Mouse (Mus musculus): ENCODE measurements around the gene Trpm6. TPM values are rescaled to one million over a fixed set of nuclear protein-coding genes. Genes with fewer than 3 reads are reported as not detected.

Gene Trpm6
- total and polyA plus RNA-seq, 3 experiments, result 0.05 TPM; not detected in 2

- Histone ChIP-seq H3K9me3 (replicated peaks) (no peaks in the 10 kb centered on the region), H3K36me3 (replicated peaks) (no peaks in the 10 kb centered on the region), H3K4me1 (ENCODE audit: insufficient read depth, low read depth, low read length) (no peaks in the 10 kb centered on the region), H3K27me3 (ENCODE audit: insufficient read depth, low read length) (no peaks in the 10 kb centered on the region), H3K4me3 (ENCODE audit: low read depth, low read length) (no peak overlapping the region)
- no peak for ATAC-seq (ENCODE audit: extremely low read depth, insufficient number of reproducible peaks, low FRiP score, poor library complexity, severe bottlenecking)
- DNase-seq (ENCODE audit: low spot score), result no peak
- TF ChIP-seq POLR2AphosphoS5 (IDR thresholded peaks at IDR 0.05; ENCODE audit: insufficient replicate concordance, low read depth, low read length) (no peak), GATA2 (IDR thresholded peaks at IDR 0.05; ENCODE audit: borderline replicate concordance, low read depth, low read length) (no peak), TAL1 (conservative IDR thresholded peaks at IDR 0.05; ENCODE audit: low read depth, low read length) (no peak), GATA1 (IDR thresholded peaks at IDR 0.05; ENCODE audit: borderline replicate concordance, low read length) (no peak), CTCF (IDR thresholded peaks at IDR 0.05; ENCODE audit: low read depth, low read length) (no peak)
Measured at GRCm38 (mm10) chr19:18799646-18800045, 49.9 kb downstream of the Trpm6 start.

GRCm38 (mm10) chr19:18811264-18811663 lies 61.5 kb downstream of the Trpm6 start:
- ATAC-seq (ENCODE audit: extremely low read depth, insufficient number of reproducible peaks, low FRiP score, poor library complexity, severe bottlenecking), result no peak
- H3K9me3 ChIP-seq (replicated peaks), result no peaks in the 10 kb centered on the region
- H3K27me3 ChIP-seq (ENCODE audit: insufficient read depth, low read length), result peaks cover 2% of the 10 kb centered on the region; the same call in 1 of the 2 replicates
- no peaks in the 10 kb centered on the region for H3K4me1 ChIP-seq (ENCODE audit: insufficient read depth, low read depth, low read length)
- DNase-seq (ENCODE audit: low spot score), result no peak
- TF ChIP-seq GATA2 (IDR thresholded peaks at IDR 0.05; ENCODE audit: borderline replicate concordance, low read depth, low read length), result no peak
- no peak for TF ChIP-seq CTCF (IDR thresholded peaks at IDR 0.05; ENCODE audit: low read depth, low read length)
- no peak for TF ChIP-seq POLR2AphosphoS5 (IDR thresholded peaks at IDR 0.05; ENCODE audit: insufficient replicate concordance, low read depth, low read length)
- H3K4me3 ChIP-seq (ENCODE audit: low read depth, low read length), result no peak overlapping the region
- H3K36me3 ChIP-seq (replicated peaks), result no peaks in the 10 kb centered on the region

- DNase-seq (ENCODE audit: low spot score) (no peak), ATAC-seq (ENCODE audit: extremely low read depth, insufficient number of reproducible peaks, low FRiP score, poor library complexity, severe bottlenecking) (no peak)
- no peaks in the 10 kb centered on the region for H3K9me3 ChIP-seq (replicated peaks)
- no peak overlapping the region for H3K4me3 ChIP-seq (ENCODE audit: low read depth, low read length)
- no peak for TF ChIP-seq POLR2AphosphoS5 (IDR thresholded peaks at IDR 0.05; ENCODE audit: insufficient replicate concordance, low read depth, low read length)
- no peak for TF ChIP-seq CTCF (IDR thresholded peaks at IDR 0.05; ENCODE audit: low read depth, low read length)
- no peak for TF ChIP-seq TAL1 (conservative IDR thresholded peaks at IDR 0.05; ENCODE audit: low read depth, low read length)
- TF ChIP-seq GATA2 (IDR thresholded peaks at IDR 0.05; ENCODE audit: borderline replicate concordance, low read depth, low read length), result no peak
- no peak for TF ChIP-seq GATA1 (IDR thresholded peaks at IDR 0.05; ENCODE audit: borderline replicate concordance, low read length)
- H3K27me3 ChIP-seq (ENCODE audit: insufficient read depth, low read length), result no peaks in the 10 kb centered on the region; the same call in 1 of the 2 replicates
- no peaks in the 10 kb centered on the region for H3K36me3 ChIP-seq (replicated peaks)
- H3K4me1 ChIP-seq (ENCODE audit: insufficient read depth, low read depth, low read length), result no peaks in the 10 kb centered on the region
Measured at GRCm38 (mm10) chr19:18815170-18815569, 65.4 kb downstream of the Trpm6 start.

GRCm38 (mm10) chr19:18817425-18817824 lies 67.6 kb downstream of the Trpm6 start:
- Histone ChIP-seq H3K4me1 (ENCODE audit: insufficient read depth, low read depth, low read length) (no peaks in the 10 kb centered on the region), H3K27me3 (ENCODE audit: insufficient read depth, low read length) (no peaks in the 10 kb centered on the region), H3K4me3 (ENCODE audit: low read depth, low read length) (no peak overlapping the region), H3K9me3 (replicated peaks) (no peaks in the 10 kb centered on the region), H3K36me3 (replicated peaks) (no peaks in the 10 kb centered on the region)
- TF ChIP-seq GATA2 (IDR thresholded peaks at IDR 0.05; ENCODE audit: borderline replicate concordance, low read depth, low read length) (no peak), POLR2AphosphoS5 (IDR thresholded peaks at IDR 0.05; ENCODE audit: insufficient replicate concordance, low read depth, low read length) (no peak), TAL1 (conservative IDR thresholded peaks at IDR 0.05; ENCODE audit: low read depth, low read length) (no peak), CTCF (IDR thresholded peaks at IDR 0.05; ENCODE audit: low read depth, low read length) (no peak), GATA1 (IDR thresholded peaks at IDR 0.05; ENCODE audit: borderline replicate concordance, low read length) (no peak)
- no peak for ATAC-seq (ENCODE audit: extremely low read depth, insufficient number of reproducible peaks, low FRiP score, poor library complexity, severe bottlenecking)
- no peak for DNase-seq (ENCODE audit: low spot score)

GRCm38 (mm10) chr19:18828601-18829000 lies 78.8 kb downstream of the Trpm6 start:
- no peak for TF ChIP-seq TAL1 (conservative IDR thresholded peaks at IDR 0.05; ENCODE audit: low read depth, low read length)
- no peak for TF ChIP-seq GATA2 (IDR thresholded peaks at IDR 0.05; ENCODE audit: borderline replicate concordance, low read depth, low read length)
- no peak for TF ChIP-seq POLR2AphosphoS5 (IDR thresholded peaks at IDR 0.05; ENCODE audit: insufficient replicate concordance, low read depth, low read length)
- TF ChIP-seq GATA1 (IDR thresholded peaks at IDR 0.05; ENCODE audit: borderline replicate concordance, low read length), result no peak
- no peak for TF ChIP-seq CTCF (IDR thresholded peaks at IDR 0.05; ENCODE audit: low read depth, low read length)
- H3K4me1 ChIP-seq (ENCODE audit: insufficient read depth, low read depth, low read length), result no peaks in the 10 kb centered on the region
- no peaks in the 10 kb centered on the region; the same call in none of the 2 replicates for H3K27me3 ChIP-seq (ENCODE audit: insufficient read depth, low read length)
- no peak overlapping the region for H3K4me3 ChIP-seq (ENCODE audit: low read depth, low read length)
- no peaks in the 10 kb centered on the region for H3K36me3 ChIP-seq (replicated peaks)
- no peak for ATAC-seq (ENCODE audit: extremely low read depth, insufficient number of reproducible peaks, low FRiP score, poor library complexity, severe bottlenecking)
- DNase-seq (ENCODE audit: low spot score), result no peak
- H3K9me3 ChIP-seq (replicated peaks), result no peaks in the 10 kb centered on the region

GRCm38 (mm10) chr19:18831196-18831595 lies 81.4 kb downstream of the Trpm6 start:
- no peak for DNase-seq (ENCODE audit: low spot score)
- TF ChIP-seq TAL1 (conservative IDR thresholded peaks at IDR 0.05; ENCODE audit: low read depth, low read length), result no peak
- Histone ChIP-seq H3K27me3 (ENCODE audit: insufficient read depth, low read length) (no peaks in the 10 kb centered on the region; the same call in none of the 2 replicates), H3K36me3 (replicated peaks) (no peaks in the 10 kb centered on the region), H3K4me3 (ENCODE audit: low read depth, low read length) (no peak overlapping the region), H3K4me1 (ENCODE audit: insufficient read depth, low read depth, low read length) (no peaks in the 10 kb centered on the region), H3K9me3 (replicated peaks) (no peaks in the 10 kb centered on the region)
- no peak for ATAC-seq (ENCODE audit: extremely low read depth, insufficient number of reproducible peaks, low FRiP score, poor library complexity, severe bottlenecking)

GRCm38 (mm10) chr19:18834971-18835370 lies 85.2 kb downstream of the Trpm6 start:
- no peaks in the 10 kb centered on the region for H3K9me3 ChIP-seq (replicated peaks)
- no peak overlapping the region for H3K4me3 ChIP-seq (ENCODE audit: low read depth, low read length)
- ATAC-seq (ENCODE audit: extremely low read depth, insufficient number of reproducible peaks, low FRiP score, poor library complexity, severe bottlenecking) (no peak), DNase-seq (ENCODE audit: low spot score) (peak; percentile 55)
- no peaks in the 10 kb centered on the region for H3K36me3 ChIP-seq (replicated peaks)
- TF ChIP-seq GATA1 (IDR thresholded peaks at IDR 0.05; ENCODE audit: borderline replicate concordance, low read length), result no peak
- peak; percentile 82 for TF ChIP-seq CTCF (IDR thresholded peaks at IDR 0.05; ENCODE audit: low read depth, low read length)
- no peak for TF ChIP-seq GATA2 (IDR thresholded peaks at IDR 0.05; ENCODE audit: borderline replicate concordance, low read depth, low read length)
- TF ChIP-seq TAL1 (conservative IDR thresholded peaks at IDR 0.05; ENCODE audit: low read depth, low read length), result no peak
- no peak for TF ChIP-seq POLR2AphosphoS5 (IDR thresholded peaks at IDR 0.05; ENCODE audit: insufficient replicate concordance, low read depth, low read length)
- H3K27me3 ChIP-seq (ENCODE audit: insufficient read depth, low read length), result no peaks in the 10 kb centered on the region; the same call in none of the 2 replicates
- no peaks in the 10 kb centered on the region for H3K4me1 ChIP-seq (ENCODE audit: insufficient read depth, low read depth, low read length)
